Mouse (Mus musculus) adrenal gland, adult 10 weeks (tissue): ENCODE results near the gene Prom1. TPM values are rescaled to one million over a fixed set of nuclear protein-coding genes. Genes with fewer than 3 reads are reported as not detected.

Experiments used
- polyA plus RNA-seq: library from polyadenylated mRNA; stranded (reverse); fragments of 350-450 nt; fragmentation: Illumina TruSeq; extraction: RNeasy Lipid Tissue Mini Kit (QIAGEN cat#74804); gene quantifications from one replicate; pipeline ENCODE4 v1.2.3, GENCODE M21; 2014; ENCODE audit warnings: low read depth, low replicate concordance

The Prom1 gene
- polyA plus RNA-seq = 5.7 TPM

DNA sequence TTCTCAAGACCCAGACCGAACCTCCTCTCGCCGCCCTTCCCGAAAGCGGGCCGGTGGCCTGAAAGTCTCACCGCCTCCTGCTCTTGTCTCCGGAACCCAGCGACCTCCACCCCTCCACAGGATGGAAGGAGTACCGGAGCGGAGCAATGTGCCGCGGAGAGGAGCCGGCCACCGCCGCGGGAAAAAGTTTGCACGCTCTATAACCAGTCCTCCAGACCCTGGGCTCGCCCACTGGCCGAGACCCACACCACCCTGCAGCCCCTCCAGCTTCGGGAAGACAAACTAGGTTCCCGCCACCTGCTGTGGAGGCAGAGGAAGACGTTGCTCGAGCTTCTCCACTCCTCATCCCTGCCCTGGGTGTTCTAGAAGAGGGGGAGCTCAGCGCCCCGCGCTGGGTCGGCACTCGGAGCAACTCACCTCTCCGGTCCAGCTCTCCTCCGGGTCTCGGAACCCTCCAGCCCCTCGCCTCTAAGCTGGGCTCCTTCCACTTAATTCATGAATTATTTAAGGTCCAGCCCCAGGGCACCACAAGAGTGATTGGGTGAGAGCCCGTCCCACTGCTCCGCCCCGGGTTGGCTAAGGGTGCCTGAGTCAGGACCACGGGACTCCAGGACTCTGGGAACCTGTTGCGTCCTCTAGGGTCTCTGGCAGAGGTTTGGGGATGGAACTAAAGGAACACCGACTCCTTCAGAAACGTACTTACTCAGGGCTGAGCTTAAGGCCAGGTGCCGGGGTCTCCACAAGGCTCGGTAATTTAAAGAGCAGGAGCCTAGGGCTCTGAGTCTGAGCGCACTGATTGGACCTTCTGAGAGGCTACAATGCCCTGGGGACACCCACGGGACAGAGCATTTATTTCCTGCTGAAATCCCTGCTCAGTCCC is at the start of gene Prom1:
Gene Prom1, minus strand, starts transcription at position 802 of the 880 bp plus-strand sequence.

DNA sequence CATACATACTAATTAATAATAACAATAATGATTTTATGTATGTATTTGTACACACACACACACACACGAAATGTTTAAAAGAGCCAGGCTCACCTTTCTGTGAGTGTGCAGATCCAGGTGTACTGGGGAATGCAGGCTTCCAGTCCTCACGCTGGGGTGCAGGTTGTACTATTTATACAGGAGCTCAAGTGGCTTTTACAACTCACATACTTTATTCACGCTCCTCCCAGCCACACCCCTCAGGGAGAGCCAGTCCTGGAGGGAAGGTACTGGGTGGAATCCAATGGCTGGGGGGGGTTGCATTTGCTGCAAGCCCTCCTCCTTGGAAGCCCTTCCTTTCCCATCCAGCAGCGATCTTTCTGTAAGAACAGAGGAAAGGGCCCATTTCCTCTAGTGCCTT is 120.2 kb downstream of the Prom1 start, which contains the start of gene Fgfbp1:
Gene Fgfbp1, minus strand, starts transcription at position 160 of the 400 bp plus-strand sequence.

Other genes with a start within 250 kb of the Prom1 start
- 54.6 TPM for gene Cd38, start 233.5 kb downstream of the Prom1 start, polyA plus RNA-seq
- not detected for gene Gm7879, start 188.9 kb downstream of the Prom1 start, polyA plus RNA-seq
- gene Fgfbp1, start 120.3 kb downstream of the Prom1 start, polyA plus RNA-seq = not detected
- gene Tapt1, start 124.6 kb upstream of the Prom1 start, polyA plus RNA-seq = 100 TPM